Mouse (Mus musculus): ENCODE results near the gene Nop56.

The Nop56 gene

DNA sequence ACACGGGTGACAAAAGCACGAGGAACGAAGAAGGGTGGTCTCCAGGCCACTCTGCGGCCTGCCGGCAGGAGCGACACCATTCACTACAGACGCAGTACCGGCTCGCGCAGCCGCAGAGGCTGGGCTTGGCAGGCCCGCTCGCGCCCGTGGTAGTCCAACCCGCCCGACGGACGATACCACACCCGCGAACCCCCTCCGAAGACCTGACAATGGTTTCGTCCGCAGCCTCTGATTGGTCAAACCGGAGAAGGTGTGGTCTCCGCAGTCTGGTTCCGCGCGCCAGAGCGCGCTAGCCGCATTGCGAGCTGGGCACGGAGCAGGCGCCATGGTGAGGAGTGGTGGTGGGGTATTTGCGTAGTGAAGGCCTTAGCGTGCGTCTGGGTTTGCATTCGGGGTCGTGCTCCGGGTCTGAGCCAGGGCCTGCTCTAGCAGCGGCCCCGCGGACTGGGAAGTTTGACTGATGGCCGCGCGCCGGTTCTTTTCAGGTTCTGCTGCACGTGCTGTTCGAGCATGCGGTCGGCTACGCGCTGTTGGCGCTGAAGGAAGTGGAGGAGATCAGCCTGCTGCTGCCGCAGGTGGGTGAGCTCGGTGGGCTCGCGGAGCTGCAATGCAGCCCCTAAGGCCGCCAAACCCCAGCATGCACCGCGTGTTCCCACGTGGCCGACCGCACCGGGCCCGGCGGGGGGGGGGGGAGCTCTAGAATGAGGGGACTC is at the start of gene Nop56:
Gene Nop56, plus strand, starts transcription at position 282 of the 713 bp plus-strand sequence.
- peak; percentile 99 for DNase-seq (ENCODE audit: low spot score)

DNA sequence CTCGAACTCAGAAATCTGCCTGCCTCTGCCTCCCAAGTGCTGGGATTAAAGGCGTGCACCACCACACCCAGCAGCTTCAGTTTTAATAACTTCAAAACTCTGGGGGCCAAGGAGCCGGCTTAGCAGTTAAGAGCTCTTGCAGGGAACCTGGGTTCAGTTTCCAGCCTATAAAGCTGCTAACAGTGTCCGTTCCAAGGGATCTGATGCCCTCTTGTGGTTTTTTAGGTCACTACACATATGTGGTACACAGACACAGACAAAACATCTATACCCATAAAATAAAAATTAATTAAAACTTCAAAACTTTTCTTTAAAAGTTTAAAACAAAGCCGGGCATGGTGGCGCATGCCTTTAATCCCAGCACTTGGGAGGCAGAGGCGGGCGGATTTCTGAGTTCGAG is 27.3 kb upstream of the Nop56 start:
- no peak for DNase-seq (ENCODE audit: low spot score)

DNA sequence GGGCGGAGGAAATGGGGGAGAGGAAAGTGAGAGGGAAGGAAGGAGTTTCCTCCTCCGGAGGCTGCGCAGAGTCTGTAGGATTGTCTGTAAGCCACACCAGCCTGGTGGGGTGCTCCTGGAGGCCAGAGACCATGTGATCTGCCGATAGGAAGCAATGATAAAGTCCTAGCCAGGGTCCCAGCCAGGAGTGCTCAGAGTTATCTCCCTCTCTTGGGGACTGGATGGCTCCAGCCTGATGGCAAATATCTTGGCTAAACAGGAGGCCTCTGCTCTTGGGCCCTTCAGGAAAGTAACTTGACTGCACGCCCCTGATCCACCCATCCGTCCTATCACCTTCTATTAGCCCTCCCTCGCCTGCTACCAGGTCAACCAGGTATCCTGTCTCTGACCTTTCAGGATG is 26.0 kb upstream of the Nop56 start:
- DNase-seq (ENCODE audit: low spot score), result no peak

DNA sequence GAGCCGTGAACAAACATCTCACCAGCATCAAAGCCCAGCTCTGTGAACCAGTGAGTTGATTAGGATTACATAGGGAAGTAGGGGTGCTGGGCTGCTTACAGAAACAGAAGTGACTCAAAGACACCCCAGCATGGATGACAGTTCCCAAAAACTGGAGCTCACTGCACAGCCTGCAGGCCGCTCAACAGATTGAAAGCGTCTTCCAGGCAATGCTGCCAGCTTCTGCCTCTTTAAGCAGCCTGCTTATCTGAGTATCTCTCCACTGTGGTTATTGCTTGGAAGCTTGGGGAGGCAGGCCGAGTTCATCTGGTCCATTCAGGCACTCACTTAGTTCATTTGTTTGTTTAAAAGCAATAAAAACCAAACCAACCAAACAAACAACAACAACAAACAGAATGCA is 17.5 kb upstream of the Nop56 start:
- no peak for DNase-seq (ENCODE audit: low spot score)

DNA sequence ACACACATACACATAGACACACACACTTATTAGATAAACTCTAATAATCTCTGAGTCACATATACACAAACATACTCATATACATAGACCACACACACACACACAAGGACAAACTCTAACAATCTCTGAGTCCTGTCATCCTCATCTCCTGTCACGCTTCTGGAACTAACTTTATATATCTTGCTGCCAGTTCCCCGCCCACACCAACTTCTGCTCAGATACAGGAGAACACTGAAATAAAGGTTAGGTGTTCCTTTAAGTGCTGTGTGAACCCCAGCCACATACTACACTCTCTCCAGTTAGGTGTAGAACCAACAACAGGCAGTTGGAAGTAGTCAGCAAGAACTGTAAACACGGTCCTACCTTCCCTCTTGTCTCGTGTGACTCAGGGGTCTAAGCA is 13.4 kb upstream of the Nop56 start:
- no peak for DNase-seq (ENCODE audit: low spot score)

DNA sequence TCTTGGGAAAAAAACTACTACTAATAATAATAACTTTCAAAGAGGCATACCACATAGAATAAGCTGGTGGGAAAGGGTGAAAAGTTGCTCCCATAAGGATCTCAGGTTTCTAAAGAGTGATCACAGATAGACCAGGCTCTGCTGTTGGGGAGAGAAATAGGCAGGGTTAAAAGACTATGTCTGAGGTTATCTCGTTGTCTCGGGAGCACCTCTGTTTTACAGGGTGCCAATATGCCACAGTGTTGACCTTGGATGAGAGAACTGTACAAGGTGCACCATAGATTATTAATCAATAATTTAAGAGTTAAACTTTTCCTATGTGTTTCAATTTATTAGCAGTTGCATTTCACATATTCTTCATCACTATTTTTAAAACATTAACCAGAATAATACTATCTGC is 12.3 kb upstream of the Nop56 start:
- no peak for DNase-seq (ENCODE audit: low spot score)

DNA sequence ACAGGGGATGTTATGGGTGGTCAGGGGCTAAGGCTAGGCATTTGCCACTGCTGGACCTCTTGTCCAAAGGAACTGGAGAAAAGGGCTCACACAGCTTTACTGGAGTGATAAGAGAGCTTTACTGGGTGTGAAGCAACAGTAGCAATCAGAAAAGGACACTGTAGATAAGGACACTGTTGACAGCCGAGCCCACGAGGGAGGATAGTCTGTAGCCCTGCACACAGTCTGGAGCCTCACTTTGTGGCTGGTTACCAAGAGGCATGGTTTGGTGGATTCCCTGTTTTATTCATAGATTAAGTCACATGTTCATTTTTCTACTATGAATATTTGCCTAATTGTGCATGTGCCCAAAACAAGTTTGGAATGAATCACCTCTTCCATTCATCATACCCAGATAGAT is 11.8 kb upstream of the Nop56 start:
- no peak for DNase-seq (ENCODE audit: low spot score)

DNA sequence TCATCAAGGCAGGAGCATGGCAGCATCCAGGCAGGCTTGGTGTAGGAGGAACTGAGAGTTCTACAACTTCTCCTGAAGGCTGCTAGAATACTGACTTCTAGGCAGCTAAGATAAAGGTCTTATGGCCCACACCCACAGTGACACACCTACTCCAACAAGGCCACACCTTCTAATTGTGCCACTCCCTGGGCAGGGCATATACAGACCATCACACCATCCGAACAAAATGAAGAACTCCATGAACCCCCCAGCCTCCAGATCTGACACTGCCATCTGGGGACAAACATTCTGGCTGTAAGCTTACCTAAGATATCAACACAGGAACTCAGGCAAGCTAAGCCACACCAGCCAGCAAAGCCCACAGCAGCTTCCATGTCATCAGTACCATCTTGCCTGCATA is 8.7 kb upstream of the Nop56 start:
- no peak for DNase-seq (ENCODE audit: low spot score)

DNA sequence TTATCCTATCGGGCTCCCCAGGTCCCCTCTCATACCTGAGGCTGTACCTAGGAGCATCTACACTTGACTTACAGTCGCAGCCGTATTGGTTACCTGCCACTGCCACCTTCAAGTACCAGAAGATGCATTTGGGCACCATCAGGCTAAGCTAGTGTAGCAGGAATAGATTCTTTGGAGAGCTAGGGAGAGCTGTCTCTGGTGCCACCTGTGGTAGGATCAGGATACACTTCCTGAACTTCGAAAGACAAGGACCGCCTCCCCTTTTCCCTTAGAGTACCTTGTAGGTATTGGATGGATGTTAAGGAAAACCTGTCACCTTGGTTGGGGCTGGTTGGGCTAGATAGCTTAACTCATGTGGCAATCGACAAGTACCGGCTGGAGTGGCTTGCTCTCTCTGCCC is 6.2 kb upstream of the Nop56 start:
- DNase-seq (ENCODE audit: low spot score), result no peak

DNA sequence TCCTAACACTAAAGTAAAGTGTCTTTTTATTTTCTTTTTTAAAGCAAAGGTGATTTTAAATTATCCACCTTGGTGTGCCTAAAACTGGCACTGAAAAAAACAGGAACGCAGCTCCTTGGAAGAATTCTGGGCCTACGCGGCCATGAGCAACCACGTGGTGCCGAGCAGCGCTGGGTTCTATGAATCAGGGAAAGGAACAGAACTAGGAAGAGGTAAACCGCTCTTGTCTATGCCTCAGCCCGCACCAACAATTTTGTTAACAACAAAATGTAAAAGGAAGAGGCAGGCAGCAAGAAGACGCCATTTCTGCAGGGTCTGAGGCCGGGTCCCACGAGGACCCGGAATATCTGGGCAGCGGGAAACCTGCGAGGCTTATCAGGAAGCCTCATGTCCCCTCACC is 498 bp upstream of the Nop56 start:
- no peak for DNase-seq (ENCODE audit: low spot score)

DNA sequence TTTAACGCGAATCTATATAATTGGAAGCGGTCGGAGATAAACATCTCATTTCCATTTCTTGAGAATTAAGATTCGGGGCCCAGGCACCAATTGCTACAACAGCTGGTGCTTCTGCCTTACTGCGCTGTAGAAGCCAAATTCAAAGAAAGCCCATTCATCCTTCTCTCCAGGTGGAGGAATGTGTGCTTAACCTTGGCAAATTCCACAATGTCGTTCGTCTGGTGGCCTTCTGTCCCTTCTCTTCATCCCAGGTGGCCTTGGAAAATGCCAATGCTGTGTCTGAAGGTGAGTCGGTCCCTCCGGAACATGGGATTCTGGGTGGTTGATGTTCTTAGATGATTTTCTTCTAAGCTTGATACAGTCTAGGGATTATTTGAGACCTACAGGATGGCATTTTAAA is 632 bp downstream of the Nop56 start:
- DNase-seq (ENCODE audit: low spot score), result no peak

DNA sequence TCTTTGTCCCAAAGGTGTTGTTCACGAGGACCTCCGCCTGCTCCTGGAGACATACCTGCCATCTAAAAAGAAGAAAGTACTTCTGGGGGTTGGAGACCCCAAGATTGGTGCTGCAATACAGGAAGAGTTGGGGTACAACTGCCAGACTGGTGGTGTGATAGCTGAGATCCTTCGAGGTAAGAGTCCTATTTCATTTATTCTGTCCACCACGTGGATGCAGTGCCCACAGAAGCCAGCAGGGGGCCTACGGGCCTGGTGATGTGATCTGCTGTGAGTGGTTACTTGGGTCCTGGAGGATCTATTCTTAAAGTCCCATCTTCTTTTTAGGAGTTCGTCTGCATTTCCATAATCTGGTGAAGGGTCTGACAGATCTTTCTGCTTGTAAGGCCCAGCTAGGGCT is 1.4 kb downstream of the Nop56 start:
- peak; percentile 35 for DNase-seq (ENCODE audit: low spot score)

DNA sequence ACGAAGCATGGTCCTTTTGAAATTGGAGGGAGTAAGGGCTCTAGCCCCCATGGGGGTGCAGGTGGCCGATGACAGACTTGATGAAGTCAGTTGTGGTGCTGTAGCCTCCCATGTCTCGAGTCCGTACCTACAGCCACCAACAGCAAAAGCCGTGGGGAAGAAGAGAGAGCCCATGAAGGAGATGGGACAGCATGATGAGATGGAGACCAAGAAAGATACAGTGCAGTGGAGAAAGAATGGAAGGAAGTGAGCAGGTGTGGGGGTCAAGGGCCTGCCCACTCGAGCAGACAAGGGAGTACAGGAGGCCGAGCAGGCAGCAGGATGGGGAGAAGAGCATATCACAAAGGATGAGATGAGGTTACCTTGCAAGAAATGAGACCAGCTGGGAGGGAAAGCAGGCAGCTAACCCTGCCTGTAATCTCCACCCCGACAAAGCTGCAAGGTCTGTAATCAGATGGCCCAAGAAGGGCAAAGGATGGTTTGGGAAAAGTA is 5.4 kb downstream of the Nop56 start:
- DNase-seq (ENCODE audit: low spot score), result no peak

DNA sequence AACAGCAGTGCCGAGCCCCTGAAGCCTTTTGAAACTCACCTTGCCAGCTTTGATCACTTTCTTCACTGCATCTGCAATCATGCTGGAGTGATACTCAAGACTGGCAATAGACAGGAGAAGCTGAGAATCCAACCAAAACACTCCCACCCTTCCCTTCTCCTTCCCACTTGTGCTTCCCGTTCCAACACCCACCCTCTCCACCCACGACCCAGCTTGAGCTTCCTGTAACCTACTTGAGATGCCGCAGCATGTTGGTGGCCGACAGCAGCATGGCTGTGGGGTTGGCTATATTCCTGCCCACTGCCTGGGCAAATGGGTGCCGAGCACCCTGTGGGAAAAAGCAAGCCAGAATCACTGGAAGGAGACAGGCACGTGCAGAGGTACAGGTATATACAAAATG is 6.0 kb downstream of the Nop56 start:
- DNase-seq (ENCODE audit: low spot score), result no peak

DNA sequence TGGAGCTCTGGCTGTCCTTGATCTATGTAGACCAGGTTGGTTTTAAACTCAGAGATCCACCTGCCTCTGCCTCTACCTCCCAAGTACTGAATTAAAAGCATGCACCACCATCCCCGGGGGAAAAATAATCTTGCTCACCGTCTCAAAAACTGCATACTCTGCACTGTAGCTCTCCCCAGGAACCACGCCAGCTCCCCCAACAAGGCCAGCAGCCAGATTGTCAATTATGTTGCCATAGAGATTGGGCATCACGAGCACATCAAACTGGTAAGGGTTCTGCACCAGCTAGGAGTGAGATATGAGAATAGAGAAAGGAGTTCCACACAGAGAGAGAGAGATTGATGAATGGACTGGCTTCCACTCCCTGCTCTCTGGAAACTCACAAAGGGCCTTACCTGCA is 6.6 kb downstream of the Nop56 start:
- DNase-seq (ENCODE audit: low spot score), result no peak

DNA sequence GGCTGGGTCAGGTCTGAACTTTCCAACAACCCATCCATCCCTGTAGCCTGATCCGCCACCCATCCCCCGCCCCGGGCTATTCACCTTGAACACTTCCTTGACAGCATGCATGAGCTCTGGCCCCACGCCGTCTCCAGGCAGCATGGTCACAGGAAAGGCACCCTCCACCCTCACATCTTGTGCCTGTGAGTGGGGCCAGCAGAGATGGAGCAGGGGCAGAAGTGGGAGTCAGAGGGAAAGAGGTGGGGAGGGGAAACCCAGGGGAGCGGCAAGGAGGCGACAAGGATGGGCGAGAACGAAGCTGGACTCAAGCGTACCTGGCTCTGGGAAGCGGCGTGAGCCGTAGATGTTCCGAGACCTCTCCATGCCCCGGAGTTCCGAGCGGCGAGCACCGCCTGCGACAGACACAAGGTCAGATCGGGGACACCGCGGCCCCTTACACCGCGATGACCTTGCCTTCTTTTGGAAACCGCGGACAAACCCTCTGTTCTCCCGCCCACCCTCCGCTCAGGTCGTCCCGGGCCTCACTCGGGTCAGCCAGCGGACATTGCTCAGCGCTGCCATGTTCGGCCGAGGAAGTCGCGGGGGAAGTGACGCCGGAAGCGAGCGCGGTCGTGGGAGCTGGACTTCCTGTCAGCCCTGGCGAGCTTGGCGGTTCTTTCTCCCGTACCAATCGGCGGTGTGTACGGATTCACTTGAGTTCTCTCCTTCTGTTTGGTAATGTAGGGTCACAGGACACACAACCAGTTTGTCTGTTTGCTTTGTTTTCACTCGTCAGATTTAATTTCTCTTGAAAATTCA is 9.8 kb downstream of the Nop56 start, which contains the start of gene Idh3b:
Gene Idh3b, minus strand, starts transcription at position 694 of the 801 bp plus-strand sequence.
- DNase-seq (ENCODE audit: low spot score), result peak; percentile 88

DNA sequence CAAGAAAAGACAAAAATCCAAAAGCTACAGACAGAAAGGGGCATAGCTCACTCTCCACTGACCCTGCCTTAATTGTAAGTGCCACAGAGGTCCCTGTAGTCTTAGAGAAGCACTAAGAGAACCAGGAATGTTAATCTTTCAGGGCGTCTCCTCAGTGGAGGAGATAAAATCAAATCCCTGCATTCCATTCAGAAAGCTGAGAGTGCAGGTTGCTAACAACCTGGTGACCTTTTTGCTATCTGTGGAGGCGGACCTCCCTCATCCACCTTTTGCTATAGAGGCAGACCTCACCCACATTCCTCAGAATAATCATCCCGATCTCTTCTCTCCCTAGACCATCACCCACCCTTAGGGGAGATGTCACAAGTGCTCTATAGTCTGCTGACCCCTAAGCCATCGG is 14.9 kb downstream of the Nop56 start:
- no peak for DNase-seq (ENCODE audit: low spot score)

DNA sequence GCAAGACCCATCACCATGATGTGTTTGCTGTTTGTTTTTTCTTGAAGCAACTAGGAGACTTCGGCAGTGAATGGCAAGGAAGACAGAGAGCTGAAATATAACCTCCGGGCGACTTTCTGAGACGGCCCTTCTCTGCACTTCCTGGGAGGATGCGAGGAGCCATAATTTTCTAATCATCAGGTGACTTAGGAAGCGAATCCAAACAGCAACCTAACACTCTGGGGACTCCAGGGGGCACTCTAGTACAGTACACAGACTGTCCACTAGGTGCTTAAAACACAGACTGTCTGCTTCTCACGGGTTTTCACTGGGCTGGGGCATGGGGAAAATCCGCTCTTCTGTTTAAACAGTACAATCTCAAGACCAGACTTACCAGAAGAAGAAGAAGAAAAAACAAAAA is 17.2 kb downstream of the Nop56 start:
- DNase-seq (ENCODE audit: low spot score), result peak; percentile 47

DNA sequence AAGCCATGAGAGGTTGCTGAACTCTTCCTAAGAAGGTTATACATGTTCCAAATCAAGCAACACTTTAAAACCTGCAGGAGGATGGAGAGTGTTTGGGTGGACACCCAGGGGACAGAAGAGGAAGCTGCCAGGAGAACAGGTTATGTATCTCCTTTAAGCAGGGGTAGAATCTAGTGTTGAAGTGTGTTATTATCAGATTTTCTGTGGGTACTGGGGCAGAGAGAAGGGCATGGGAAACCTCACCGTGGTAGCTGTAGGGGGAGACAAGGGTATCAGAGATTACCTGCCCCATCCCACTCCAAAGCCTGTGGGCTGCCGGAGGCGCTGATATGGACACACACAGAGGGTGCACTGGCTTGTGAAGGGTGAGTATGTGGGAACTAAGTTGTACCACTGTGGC is 18.8 kb downstream of the Nop56 start:
- no peak for DNase-seq (ENCODE audit: low spot score)

DNA sequence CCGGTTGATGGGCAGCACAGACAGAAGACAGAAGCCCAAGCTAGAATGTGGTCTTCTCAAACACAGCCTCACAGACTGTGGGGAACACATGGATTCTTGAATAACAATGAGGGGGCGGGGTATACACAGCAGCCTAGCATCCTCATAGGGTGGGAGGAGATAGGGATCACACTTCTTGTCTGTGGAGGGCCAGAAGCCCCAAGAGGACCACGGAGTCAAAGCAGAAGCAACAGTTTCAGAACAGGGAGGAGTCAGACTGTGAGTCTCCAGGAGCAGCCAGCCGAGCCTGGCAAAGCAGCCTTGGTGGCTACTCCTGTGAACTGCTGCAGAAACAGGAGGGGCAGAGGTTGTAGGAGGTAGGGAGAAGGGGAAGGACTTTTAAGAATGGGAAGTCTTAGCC is 19.3 kb downstream of the Nop56 start:
- no peak for DNase-seq (ENCODE audit: low spot score)

DNA sequence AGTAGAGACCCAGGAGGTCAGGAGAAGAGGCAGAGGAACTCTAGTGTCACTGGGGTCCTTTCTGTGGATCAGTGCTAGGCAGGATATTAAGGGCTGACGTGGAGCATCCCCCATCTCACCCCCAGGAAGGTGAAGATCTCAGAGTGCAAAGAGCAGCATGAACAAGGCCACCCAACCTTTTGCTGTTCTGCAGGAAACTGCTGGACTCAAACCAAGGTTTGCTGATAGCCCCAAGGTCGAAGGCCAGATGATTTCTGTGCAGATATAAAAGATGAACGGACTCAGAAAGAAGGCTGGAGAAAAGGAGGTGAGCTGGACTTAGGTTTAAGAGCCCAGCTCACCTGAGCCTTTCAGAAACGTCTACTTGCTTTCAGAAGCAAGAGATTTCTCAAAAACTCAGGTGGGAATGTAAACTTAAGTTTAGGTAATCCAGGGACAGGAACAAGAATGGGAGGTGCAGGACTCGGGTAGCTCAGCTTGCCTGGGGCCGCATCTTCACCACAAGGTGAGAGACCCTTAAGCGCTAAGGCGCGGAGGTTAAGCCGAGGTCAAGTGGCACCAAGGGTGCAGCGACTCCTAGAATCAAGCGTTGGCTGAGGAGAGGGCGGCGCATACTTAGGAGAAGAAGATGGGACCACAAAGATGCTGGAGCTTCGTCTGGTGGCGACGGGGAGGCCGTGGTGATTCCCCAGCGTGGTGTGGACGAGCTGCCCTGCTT is 20.1 kb downstream of the Nop56 start:
- no peak for DNase-seq (ENCODE audit: low spot score)

DNA sequence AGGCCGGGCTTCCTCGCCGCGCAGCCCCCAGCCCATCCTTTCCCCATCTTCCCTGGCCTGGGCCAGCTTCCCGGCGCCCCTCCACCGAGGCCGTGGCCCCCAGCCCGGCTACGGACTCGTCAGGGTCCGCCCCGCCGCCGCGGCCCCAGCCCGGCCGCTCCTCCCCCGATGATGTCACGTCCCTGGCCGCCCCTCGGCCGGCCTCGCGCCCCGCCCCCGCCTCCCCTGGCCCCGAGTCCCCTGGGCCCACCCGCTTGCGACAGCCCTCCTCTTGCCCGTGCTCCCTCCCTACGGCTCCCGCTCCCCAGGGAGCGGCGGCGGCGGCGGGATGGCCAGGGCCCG is 20.7 kb downstream of the Nop56 start, which contains the start of gene Ebf4:
Gene Ebf4, plus strand, starts transcription at position 234 of the 342 bp plus-strand sequence.
- DNase-seq (ENCODE audit: low spot score), result peak; percentile 66
